Mouse (Mus musculus): ENCODE measurements around the gene Dzank1. TPM values are rescaled to one million over a fixed set of nuclear protein-coding genes. Genes with fewer than 3 reads are reported as not detected.

Gene Dzank1
- total RNA-seq, 2 experiments from 2014 or later = not detected

- ATAC-seq (replicated peaks; ENCODE audit: low FRiP score, poor library complexity, severe bottlenecking) = no peak
Observed at GRCm38 (mm10) chr2:144484084-144484483, 43.1 kb downstream of the Dzank1 start.

- ATAC-seq (replicated peaks; ENCODE audit: low FRiP score, poor library complexity, severe bottlenecking) = no peak
Observed at GRCm38 (mm10) chr2:144479421-144479820, 47.8 kb downstream of the Dzank1 start.

GRCm38 (mm10) chr2:144467203-144467602, 60.0 kb downstream of the Dzank1 start:
- no peak for ATAC-seq (replicated peaks; ENCODE audit: low FRiP score, poor library complexity, severe bottlenecking)

GRCm38 (mm10) chr2:144465876-144466575, 61.2 kb downstream of the Dzank1 start:
- no peak for ATAC-seq (replicated peaks; ENCODE audit: low FRiP score, poor library complexity, severe bottlenecking)

GRCm38 (mm10) chr2:144464799-144465760, 62.1 kb downstream of the Dzank1 start:
- peak; percentile 19; the same call in 1 of the 2 replicates for ATAC-seq (replicated peaks; ENCODE audit: low FRiP score, poor library complexity, severe bottlenecking)

GRCm38 (mm10) chr2:144464182-144464581, 63.0 kb downstream of the Dzank1 start:
- no peak for ATAC-seq (replicated peaks; ENCODE audit: low FRiP score, poor library complexity, severe bottlenecking)

GRCm38 (mm10) chr2:144458975-144459754, 68.0 kb downstream of the Dzank1 start:
- ATAC-seq (replicated peaks; ENCODE audit: low FRiP score, poor library complexity, severe bottlenecking) = no peak

- no peak for ATAC-seq (replicated peaks; ENCODE audit: low FRiP score, poor library complexity, severe bottlenecking)
Observed at GRCm38 (mm10) chr2:144458355-144458754, 68.9 kb downstream of the Dzank1 start.

GRCm38 (mm10) chr2:144452364-144453008, 74.7 kb downstream of the Dzank1 start:
- peak; percentile 71; the same call in 1 of the 2 replicates for ATAC-seq (replicated peaks; ENCODE audit: low FRiP score, poor library complexity, severe bottlenecking)

GRCm38 (mm10) chr2:144450378-144450777, 76.8 kb downstream of the Dzank1 start:
- no peak for ATAC-seq (replicated peaks; ENCODE audit: low FRiP score, poor library complexity, severe bottlenecking)

GRCm38 (mm10) chr2:144446360-144446999, 80.7 kb downstream of the Dzank1 start:
- ATAC-seq (replicated peaks; ENCODE audit: low FRiP score, poor library complexity, severe bottlenecking) = no peak

GRCm38 (mm10) chr2:144441386-144441915, 85.8 kb downstream of the Dzank1 start:
- 0 out of 2 replicates have a peak, but pooled peaks have one; percentile 30 for ATAC-seq (replicated peaks; ENCODE audit: low FRiP score, poor library complexity, severe bottlenecking)

GRCm38 (mm10) chr2:144439191-144439700, 88.0 kb downstream of the Dzank1 start:
- ATAC-seq (replicated peaks; ENCODE audit: low FRiP score, poor library complexity, severe bottlenecking) = no peak

GRCm38 (mm10) chr2:144438424-144438823, 88.8 kb downstream of the Dzank1 start:
- ATAC-seq (replicated peaks; ENCODE audit: low FRiP score, poor library complexity, severe bottlenecking) = 0 out of 2 replicates have a peak, but pooled peaks have one; percentile 43

- no peak for ATAC-seq (replicated peaks; ENCODE audit: low FRiP score, poor library complexity, severe bottlenecking)
Observed at GRCm38 (mm10) chr2:144435679-144436078, 91.5 kb downstream of the Dzank1 start.

- ATAC-seq (replicated peaks; ENCODE audit: low FRiP score, poor library complexity, severe bottlenecking) = no peak
Observed at GRCm38 (mm10) chr2:144431286-144431825, 95.9 kb downstream of the Dzank1 start.

- no peak for ATAC-seq (replicated peaks; ENCODE audit: low FRiP score, poor library complexity, severe bottlenecking)
Observed at GRCm38 (mm10) chr2:144429171-144429570, 98.0 kb downstream of the Dzank1 start.

GRCm38 (mm10) chr2:144428659-144429058, 98.6 kb downstream of the Dzank1 start:
- no peak for ATAC-seq (replicated peaks; ENCODE audit: low FRiP score, poor library complexity, severe bottlenecking)

Measured in erythroid progenitor cell, adult 5-6 weeks (primary cell).